Mouse (Mus musculus): ENCODE data around the gene Zdhhc17. TPM values are rescaled to one million over a fixed set of nuclear protein-coding genes. Genes with fewer than 3 reads are reported as not detected.

Zdhhc17 gene
- polyA plus RNA-seq, 1 experiment from 2014 or later, result 32.9 TPM

DNA sequence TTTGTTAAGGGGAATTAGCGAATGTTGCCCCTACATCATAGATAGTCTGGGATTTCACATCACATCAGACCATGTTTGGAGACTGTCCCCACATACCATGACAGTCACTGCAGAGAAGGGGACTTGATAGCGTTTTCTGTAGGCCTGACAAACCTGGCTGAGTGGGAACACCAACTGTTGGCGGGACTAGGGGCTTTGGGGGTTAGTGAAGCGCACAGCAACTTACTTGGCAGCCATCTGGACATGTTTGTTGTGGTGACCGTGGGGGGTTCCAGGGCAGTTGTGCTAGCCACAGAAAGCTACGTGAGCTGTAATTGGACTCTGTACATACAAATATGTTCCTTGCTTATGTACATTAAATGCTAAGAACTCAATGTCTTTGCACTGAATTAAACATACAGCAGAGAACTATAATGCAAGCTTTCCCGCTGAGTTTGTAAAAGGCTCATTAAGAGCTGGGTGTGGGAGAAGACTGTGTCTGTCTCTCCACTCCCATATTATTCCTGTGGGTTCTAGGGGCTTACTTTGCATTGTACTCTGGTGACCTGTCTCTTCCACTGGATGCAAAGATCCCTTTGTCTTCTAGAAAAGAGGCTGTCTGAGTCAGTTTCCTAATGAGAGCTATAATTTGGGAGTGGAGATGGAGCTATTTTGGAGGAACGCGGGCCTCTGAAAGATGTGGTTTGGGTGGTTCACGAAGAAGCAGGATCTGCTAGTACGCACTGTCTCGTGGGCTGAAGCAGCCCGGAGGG lies 78.6 kb downstream of the Zdhhc17 start:
- Histone ChIP-seq H3K9ac (peak overlapping the region; percentile 9; the same call in 1 of the 2 replicates), H3K4me2 (replicated peaks) (peak overlapping the region; percentile 47), H3K27ac (peak overlapping the region; percentile 73), H3K4me1 (peaks cover 61% of the 10 kb centered on the region), H3K9me3 (no peaks in the 10 kb centered on the region), H3K36me3 (peaks cover 10% of the 10 kb centered on the region), H3K4me3 (no peak overlapping the region; the same call in 1 of the 2 replicates), H3K27me3 (no peaks in the 10 kb centered on the region)
- ATAC-seq (ENCODE audit: low FRiP score, low read depth), result no peak
- 49% methylated on average over 13 of the region's 13 CpGs for WGBS

DNA sequence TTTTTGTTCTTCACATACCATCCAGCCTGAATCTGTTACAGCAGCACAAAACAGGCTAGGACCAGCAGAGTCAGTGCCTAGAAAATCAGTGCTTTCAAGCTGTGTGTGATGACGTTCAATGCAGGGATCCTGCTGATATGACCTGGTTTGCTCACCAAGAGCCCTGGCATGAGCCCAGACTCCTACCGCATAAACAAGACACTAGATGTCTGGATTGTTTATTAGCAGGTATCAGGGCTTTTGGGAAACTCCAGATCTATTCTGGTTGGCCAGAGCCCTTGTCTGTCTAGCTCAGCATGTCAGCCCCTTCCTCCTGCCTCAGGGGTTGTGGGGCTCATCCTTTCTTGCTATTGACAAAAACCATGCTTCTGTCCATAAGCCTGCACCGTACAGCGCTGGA lies 80.2 kb downstream of the Zdhhc17 start:
- Histone ChIP-seq H3K4me3 (no peak overlapping the region), H3K9me3 (no peaks in the 10 kb centered on the region), H3K36me3 (no peaks in the 10 kb centered on the region), H3K27ac (no peak overlapping the region), H3K4me2 (replicated peaks) (no peak overlapping the region), H3K4me1 (peaks cover 74% of the 10 kb centered on the region), H3K27me3 (no peaks in the 10 kb centered on the region), H3K9ac (no peak overlapping the region)
- WGBS, result 64% methylated on average over 4 of the region's 4 CpGs
- no peak; the same call in 1 of the 2 replicates for ATAC-seq (ENCODE audit: low FRiP score, low read depth)

DNA sequence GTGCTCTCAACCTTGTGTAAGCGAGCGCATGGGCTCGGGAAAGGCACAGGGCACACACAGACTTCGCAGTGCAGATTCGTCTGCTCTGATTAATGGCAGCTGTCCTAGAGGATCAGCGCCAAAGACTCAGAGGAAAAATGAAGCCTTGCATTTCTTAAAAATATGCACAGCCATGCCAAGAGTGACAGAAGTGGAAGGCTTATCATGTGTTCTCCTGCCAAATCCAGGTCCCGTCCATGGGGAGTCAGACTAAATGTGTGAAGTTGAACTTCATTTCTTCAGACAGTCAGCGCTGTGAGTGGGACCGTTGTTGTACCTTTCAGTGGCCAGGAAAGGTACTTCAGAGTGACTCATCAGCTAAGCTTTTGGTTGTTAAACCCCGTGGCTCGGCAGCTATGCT lies 82.4 kb downstream of the Zdhhc17 start:
- Histone ChIP-seq H3K4me1 (peaks cover 86% of the 10 kb centered on the region), H3K27me3 (no peaks in the 10 kb centered on the region), H3K36me3 (no peaks in the 10 kb centered on the region), H3K27ac (peak overlapping the region; percentile 11; the same call in 1 of the 2 replicates), H3K9ac (no peak overlapping the region), H3K9me3 (no peaks in the 10 kb centered on the region), H3K4me3 (no peak overlapping the region), H3K4me2 (replicated peaks) (peak overlapping the region; percentile 2; the same call in 1 of the 2 replicates)
- 28% methylated on average over 11 of the region's 11 CpGs for WGBS
- peak; percentile 46 for ATAC-seq (ENCODE audit: low FRiP score, low read depth)

DNA sequence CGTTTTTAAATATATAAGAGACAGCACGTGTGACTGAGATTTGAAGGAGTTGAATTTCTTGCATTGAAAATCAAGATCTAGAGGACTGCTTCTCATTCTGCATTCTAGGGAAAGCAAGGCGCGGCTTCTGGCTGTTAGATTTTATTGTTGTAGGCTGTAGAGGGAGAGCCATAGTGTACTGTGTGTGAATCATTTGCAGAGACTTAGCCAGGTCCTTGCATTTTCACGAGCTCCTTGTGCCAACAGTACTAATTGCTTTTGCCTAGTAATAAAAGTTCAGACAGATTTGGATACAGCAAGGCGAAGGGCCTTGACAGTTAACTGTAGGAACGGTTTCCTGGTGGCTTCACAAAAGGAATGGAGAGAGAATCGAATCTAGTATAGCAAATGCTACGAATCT lies 87.3 kb downstream of the Zdhhc17 start:
- Histone ChIP-seq H3K9ac (0 out of 2 replicates have a peak overlapping the region, but pooled peaks have one; percentile 88), H3K27ac (no peak overlapping the region), H3K4me1 (peaks cover 64% of the 10 kb centered on the region), H3K36me3 (no peaks in the 10 kb centered on the region), H3K4me2 (replicated peaks) (peak overlapping the region; percentile 84), H3K27me3 (no peaks in the 10 kb centered on the region), H3K4me3 (peak overlapping the region; percentile 77), H3K9me3 (no peaks in the 10 kb centered on the region)
- ATAC-seq (ENCODE audit: low FRiP score, low read depth), result no peak
- WGBS, result 41% methylated on average over 9 of the region's 9 CpGs

DNA sequence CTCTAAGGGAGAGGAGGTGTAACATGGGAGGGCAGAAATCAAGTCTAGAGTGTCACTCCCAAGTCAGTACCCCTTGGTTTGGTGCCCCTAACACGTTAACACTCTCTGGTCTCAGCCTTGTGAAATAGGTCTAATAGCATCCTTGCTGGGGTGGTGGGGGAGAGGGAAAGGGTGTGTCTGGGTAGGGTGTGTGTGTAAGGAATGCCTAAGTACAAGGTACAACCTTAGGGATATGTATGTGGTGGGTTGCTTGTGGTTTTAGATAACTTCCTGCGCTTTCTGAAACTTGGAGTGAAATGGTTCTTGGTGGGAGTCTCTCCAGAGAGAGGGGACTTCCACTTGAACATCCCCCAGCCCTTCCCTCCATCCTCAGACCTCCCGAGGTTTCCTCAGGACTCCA lies 88.0 kb downstream of the Zdhhc17 start:
- WGBS, result 41% methylated on average over 3 of the region's 3 CpGs
- peak overlapping the region; percentile 77 for H3K4me3 ChIP-seq
- no peaks in the 10 kb centered on the region for H3K36me3 ChIP-seq
- peaks cover 57% of the 10 kb centered on the region for H3K4me1 ChIP-seq
- no peaks in the 10 kb centered on the region for H3K9me3 ChIP-seq
- peak overlapping the region; percentile 84 for H3K4me2 ChIP-seq (replicated peaks)
- H3K27ac ChIP-seq, result peak overlapping the region; percentile 6; the same call in 1 of the 2 replicates
- H3K9ac ChIP-seq, result peak overlapping the region; percentile 88
- no peak for ATAC-seq (ENCODE audit: low FRiP score, low read depth)
- H3K27me3 ChIP-seq, result no peaks in the 10 kb centered on the region

DNA sequence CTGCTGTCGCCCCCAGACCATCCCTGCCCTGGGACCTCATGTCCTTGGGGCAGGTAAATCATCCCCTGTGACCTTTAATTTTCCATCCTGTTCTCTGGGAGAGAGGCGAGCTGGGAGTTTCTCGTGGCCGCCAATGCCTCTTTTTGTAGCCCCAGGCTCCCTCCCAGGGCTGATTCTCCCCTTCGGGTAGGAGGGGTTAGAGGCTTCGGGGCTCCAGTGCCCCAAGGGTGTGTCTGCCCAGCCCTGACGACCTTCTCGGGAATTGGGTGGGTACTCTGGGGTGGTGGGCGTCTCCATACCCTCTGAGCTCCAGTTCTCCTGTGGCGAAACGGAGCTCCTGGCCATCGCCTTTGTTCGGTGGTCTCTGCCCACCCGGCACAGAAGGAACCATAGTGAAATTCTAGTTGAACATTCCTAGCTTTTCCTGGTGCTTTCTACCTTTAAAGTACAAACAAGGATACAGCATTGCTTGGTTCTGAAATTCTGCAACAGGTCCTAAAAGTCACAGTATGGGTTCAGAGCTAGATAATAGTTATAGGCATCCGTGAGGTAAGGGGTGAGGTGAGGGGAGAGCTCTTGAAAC lies 89.5 kb downstream of the Zdhhc17 start:
- WGBS, result under 1% methylated on average over 15 of the region's 15 CpGs
- H3K36me3 ChIP-seq, result no peaks in the 10 kb centered on the region
- H3K4me3 ChIP-seq, result peak overlapping the region; percentile 77
- peaks cover 42% of the 10 kb centered on the region for H3K4me1 ChIP-seq
- H3K9ac ChIP-seq, result peak overlapping the region; percentile 88
- peak overlapping the region; percentile 98 for H3K27ac ChIP-seq
- H3K9me3 ChIP-seq, result no peaks in the 10 kb centered on the region
- H3K27me3 ChIP-seq, result no peaks in the 10 kb centered on the region
- peak; percentile 7; the same call in 1 of the 2 replicates for ATAC-seq (ENCODE audit: low FRiP score, low read depth)
- peak overlapping the region; percentile 84 for H3K4me2 ChIP-seq (replicated peaks)

DNA sequence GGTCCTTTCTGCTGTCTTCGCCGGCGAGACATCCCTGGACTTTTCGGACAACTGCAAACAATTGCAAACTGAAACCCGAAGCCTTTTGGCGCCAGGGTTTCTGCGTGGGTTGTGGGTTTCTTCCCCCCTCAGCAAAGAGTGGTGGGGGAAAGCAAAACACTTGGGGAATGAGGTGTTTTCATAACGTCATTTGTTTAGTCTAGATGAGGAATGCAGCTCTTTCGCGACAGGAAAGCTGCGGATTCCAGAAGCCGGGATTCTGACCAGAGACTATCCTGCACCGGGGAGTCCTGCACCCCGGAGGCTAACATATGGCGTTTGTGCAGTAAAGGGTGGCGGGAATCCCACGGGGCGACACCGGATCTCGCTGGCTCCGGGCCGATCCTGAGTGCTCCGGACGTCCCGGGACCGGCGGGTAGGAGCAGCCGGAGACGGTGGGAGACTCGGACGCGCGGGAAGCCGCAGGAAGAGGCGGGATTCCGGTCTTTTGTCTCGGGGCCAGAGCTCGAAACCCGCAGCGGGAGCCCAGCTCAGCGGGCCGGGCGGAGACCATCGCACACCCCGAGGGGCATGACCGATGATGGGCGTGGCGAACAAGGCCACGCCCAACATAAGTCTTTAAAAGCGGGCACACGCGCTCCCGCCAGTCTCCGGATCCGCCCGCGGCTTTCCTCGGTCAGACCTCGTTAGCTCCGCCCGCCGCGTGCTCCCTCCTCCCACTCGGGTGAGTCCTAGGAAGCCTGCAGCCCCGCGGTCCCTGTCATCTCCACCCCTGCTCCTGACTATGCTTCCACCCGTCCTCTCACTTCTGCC lies 90.2 kb downstream of the Zdhhc17 start, which contains the start of gene Csrp2:
Gene Csrp2 (plus strand): TSS at position 259 of the 813 bp plus-strand sequence.
- WGBS, result under 1% methylated on average over 67 of the region's 67 CpGs
- Histone ChIP-seq H3K36me3 (no peaks in the 10 kb centered on the region), H3K4me3 (peak within 1 kb of the TSS; percentile 77), H3K27me3 (no peaks in the 10 kb centered on the region), H3K4me1 (peaks cover 38% of the 10 kb centered on the region), H3K27ac (peak within 1 kb of the TSS; percentile 98), H3K9me3 (no peaks in the 10 kb centered on the region), H3K9ac (peak within 1 kb of the TSS; percentile 88), H3K4me2 (replicated peaks) (peak within 1 kb of the TSS; percentile 84)
- peak; percentile 91 for ATAC-seq (ENCODE audit: low FRiP score, low read depth)

DNA sequence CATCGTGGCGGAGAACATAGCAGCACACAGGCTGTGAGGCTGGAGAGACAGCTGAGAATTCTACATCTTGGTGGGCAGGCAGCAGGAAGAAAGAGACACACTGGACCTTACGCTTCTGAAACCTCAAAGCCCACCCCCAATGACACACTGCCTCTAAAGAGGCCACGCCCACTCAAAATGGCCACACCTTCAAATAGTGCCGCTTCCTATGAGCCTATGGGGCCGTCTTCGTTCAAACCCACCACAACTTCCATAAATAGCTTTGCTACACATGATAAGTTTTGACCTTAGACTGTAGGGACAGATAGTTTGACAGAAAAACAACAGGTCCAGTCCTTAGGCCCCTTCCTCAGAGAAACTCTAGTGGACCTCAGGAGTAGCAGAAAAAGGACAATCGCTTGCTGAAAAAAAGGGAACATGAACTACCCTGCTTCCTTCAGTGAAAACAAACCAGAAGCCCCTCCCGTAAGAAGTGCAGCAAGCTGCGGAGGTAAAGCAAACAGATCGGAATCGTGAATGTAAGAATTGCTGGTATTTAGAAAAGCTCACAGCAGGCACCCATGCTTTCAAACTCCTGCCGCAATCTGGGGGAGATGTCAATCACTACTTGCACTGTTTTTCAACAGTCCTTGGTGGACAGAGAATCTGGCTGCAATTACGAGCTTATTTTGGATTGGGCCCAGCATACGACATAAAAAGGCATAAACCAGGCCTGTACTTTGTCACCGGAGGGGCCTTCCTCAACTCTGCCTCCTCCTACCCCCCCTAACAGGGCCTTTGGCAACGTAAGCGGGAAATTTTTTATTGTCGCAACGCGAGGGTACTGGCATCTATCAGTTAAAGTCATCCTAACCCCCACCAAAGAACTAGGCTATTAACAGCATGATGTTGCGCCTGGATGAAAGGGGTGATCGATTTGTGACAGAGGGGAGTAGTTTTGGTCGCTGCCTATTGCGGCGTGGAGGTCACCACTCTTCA lies 91.2 kb downstream of the Zdhhc17 start:
- Histone ChIP-seq H3K36me3 (no peaks in the 10 kb centered on the region), H3K27ac (peak overlapping the region; percentile 98), H3K9ac (peak overlapping the region; percentile 88), H3K4me2 (replicated peaks) (peak overlapping the region; percentile 84), H3K4me1 (peaks cover 35% of the 10 kb centered on the region), H3K27me3 (no peaks in the 10 kb centered on the region), H3K4me3 (peak overlapping the region; percentile 77), H3K9me3 (no peaks in the 10 kb centered on the region)
- WGBS, result 15% methylated on average over 26 of the region's 26 CpGs
- peak; percentile 37 for ATAC-seq (ENCODE audit: low FRiP score, low read depth)

DNA sequence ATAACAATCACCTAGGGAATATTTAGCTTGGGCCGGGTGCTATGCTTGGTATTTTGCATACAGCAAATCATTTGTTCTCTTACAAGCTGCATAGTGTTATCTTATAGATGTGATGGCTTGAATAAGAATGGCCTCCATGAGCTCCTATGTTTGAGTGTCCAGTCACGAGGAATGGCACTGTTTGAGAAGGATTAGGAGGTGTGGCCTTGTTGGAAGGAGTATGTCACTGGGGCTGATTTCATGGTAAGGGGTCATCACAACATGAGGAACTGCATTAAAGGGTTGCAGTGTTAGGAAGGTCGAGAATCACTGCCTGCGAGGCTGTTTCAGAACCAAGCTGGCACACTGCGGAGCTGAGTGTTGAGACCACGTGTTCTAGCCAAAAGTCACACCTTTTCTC lies 92.4 kb downstream of the Zdhhc17 start:
- WGBS, result 95% methylated on average over 6 of the region's 6 CpGs
- H3K4me1 ChIP-seq, result peaks cover 26% of the 10 kb centered on the region
- H3K9me3 ChIP-seq, result no peaks in the 10 kb centered on the region
- no peak for ATAC-seq (ENCODE audit: low FRiP score, low read depth)
- no peak overlapping the region for H3K4me2 ChIP-seq (replicated peaks)
- H3K9ac ChIP-seq, result no peak overlapping the region
- H3K27me3 ChIP-seq, result no peaks in the 10 kb centered on the region
- no peak overlapping the region for H3K4me3 ChIP-seq
- H3K27ac ChIP-seq, result no peak overlapping the region
- no peaks in the 10 kb centered on the region for H3K36me3 ChIP-seq

DNA sequence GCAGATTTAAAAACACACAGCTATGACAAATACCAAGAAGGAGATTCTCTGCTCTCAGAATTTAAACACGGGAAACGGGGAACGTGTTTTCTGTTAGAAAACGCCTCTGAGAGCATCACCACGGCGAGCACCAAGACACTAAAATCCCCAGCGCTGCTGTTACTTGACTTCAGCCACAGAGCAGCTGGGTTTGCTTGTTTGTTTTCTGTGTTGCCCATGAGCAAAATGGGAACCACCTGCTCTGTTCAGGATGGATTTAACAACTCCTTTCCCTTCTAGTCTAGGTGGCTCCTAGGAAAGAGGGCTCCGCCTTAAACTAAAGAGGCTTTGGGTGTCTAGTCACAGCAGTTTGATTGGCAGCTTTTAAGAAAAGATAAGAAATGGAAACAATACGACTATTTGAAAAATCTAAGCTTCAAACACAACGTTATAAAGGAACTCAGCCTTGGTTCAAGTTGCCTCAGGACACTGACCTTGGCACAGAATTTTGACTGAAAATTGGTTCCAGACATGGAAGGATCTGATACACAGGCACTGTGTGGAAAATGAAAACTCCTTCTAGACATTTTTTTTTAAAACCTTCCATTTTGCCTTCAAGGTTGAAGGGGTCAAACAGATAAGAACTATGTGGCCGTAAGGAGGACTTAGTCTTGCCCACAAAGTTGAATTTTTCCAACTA lies 93.1 kb downstream of the Zdhhc17 start:
- no peak overlapping the region for H3K4me2 ChIP-seq (replicated peaks)
- H3K27me3 ChIP-seq, result no peaks in the 10 kb centered on the region
- H3K9me3 ChIP-seq, result no peaks in the 10 kb centered on the region
- H3K36me3 ChIP-seq, result no peaks in the 10 kb centered on the region
- H3K4me1 ChIP-seq, result peaks cover 19% of the 10 kb centered on the region
- no peak for ATAC-seq (ENCODE audit: low FRiP score, low read depth)
- no peak overlapping the region for H3K9ac ChIP-seq
- no peak overlapping the region for H3K27ac ChIP-seq
- no peak overlapping the region for H3K4me3 ChIP-seq
- WGBS, result 52% methylated on average over 11 of the region's 11 CpGs

DNA sequence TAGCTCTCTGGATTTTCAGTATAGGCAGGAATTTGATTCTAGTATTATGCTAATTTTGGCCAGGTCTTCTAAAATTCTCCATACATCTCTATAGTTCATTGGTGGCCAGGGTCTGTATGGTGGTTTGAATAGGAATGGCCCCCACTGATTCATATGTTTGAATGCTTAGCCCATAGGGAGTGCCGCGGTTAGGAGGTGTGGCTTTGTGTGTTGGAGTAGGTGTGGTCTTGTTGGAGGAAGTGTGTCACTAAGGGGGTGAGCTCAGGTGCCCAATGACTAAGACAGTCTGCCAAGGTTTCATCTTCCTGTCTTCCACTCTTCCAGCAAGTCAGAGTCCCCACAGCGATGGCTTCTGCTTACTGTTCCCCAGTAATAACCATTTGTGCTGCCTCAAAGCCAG lies 106.1 kb downstream of the Zdhhc17 start:
- ATAC-seq (ENCODE audit: low FRiP score, low read depth), result no peak
- 96% methylated on average over 3 of the region's 3 CpGs for WGBS
- H3K27me3 ChIP-seq, result no peaks in the 10 kb centered on the region

More for the DNA sequence above, 106.1 kb downstream of the Zdhhc17 start:
- no peaks in the 10 kb centered on the region for H3K36me3 ChIP-seq
- H3K4me3 ChIP-seq, result no peak overlapping the region
- no peak overlapping the region for H3K9ac ChIP-seq
- no peak overlapping the region for H3K27ac ChIP-seq
- H3K9me3 ChIP-seq, result no peaks in the 10 kb centered on the region
- no peak overlapping the region for H3K4me2 ChIP-seq (replicated peaks)
- no peaks in the 10 kb centered on the region for H3K4me1 ChIP-seq

Data from limb, embryonic 13.5 days (tissue).